Mouse (Mus musculus) liver, adult 2 months (tissue): ENCODE data around the gene Gm973.

Experiments used
- CTCF ChIP-seq: fragments of 200-500 bp; IDR thresholded peaks from 2 replicates; pipeline ENCODE4 v1.5.1; 2011; ENCODE audit warnings: low read depth, low read length, control low read depth
- POLR2A ChIP-seq: fragments of 200-500 bp; IDR thresholded peaks from 2 replicates; pipeline ENCODE4 v1.6.1; 2011; ENCODE audit warnings: low read length, control low read depth; ENCODE audit not compliant: insufficient read depth; ENCODE audit errors: extremely low read depth

DNA sequence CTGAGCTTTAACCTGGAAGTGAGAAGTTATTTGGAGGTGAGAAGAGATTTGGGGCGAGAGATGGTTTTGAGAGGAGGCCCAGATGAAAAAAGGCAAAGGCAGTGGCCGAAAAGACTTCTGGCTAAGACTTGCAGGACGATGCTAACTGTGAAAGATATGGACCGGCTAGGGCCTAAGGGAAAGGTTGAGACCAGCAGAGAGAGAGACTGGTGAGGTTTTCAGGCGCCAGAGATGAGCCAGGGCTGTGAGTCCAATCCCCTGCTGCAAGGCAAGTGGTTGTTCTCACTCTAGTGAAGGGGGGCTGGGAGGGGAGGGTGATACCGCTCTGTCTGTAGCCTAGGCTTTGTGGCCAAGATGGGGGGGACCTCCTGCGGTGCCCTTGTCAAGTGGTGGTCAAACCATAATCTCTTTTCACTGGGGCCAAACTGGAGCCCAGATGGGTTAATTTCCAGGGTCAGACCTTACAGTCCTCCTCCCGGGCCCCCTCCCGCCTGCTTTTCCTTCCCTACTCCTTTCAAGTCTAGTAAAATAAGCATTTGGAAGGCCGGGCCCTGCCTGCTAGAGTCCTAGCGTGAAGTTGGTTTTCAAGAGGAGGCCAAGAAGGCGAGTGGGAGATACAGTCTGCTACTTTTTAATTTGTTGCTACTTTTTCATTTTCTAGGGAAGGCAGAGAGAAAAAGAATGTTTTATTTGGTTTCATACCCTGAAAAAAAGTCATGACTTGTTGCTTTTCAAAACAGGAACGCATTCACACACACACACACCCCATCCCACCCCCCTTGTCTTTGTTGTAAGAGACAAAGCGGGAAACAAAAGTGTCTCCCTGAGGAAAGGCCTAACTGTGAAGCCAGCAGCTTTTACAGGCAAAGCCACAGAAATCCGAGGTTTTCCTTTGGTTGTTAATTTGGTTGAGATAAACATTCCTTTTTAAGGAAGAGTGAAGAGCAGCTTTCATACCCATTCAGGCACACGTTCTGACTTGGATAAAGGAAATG, 31.0 kb upstream of the Gm973 start:
- TF ChIP-seq POLR2A (no peak), CTCF (no peak)
